13 mouse cellular contexts compared by ENCODE assay signal in the genomic region with DNA sequence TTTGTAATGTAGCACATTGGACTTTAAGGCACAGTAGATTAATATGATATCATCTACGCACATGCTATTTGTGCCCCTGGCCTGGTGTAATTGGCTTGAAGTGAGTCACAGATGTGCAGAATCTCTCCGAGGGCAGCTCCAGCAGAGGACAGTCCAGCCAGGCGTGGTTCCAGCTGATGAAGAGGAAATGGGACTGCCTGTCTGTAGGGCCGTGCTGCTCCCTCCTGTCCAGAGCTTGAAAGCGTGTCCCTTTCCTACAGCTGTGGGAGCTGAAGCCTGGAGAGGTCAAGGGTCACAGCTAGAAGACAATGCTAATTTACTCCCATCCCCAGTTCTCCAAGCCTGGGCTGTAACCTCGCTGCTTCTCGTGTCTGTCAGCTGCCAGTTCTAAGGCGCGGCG. TPM values are rescaled to one million over a fixed set of nuclear protein-coding genes. Genes with fewer than 3 reads are reported as not detected.
DNase-seq lines count a peak whose midpoint lies in the region; ATAC-seq lines count a peak whose summit lies in the region.
"Had no signal": no experiment of that assay in that cellular context is flagged by ENCODE, and none has a peak within 500 bp of the region (broad histone marks: within the 10 kb centered on the region; RNA-seq: fewer than 3 reads in every experiment).

No protein-coding gene starts in this region.

- no peak for DNase-seq in embryonic facial prominence, embryonic 11.5 days (ENCODE audit: low spot score)
- no peak for DNase-seq in embryonic facial prominence, embryonic 10.5 days (ENCODE audit: low spot score)
- DNase-seq in 3134 (ENCODE audit: extremely low read depth, insufficient read length, low spot score): peak; percentile 7
- peak; percentile 43 for DNase-seq in embryo, embryonic 11 days
- peak; percentile 22 to 42 for DNase-seq in kidney, postnatal 4 days
- no peak for DNase-seq in cerebellum, adult 11 months
- no peak for DNase-seq in right cerebral cortex, postnatal 25 days

- no peaks in the 10 kb centered on the region for H3K36me3 ChIP-seq in embryonic facial prominence, embryonic 11.5 days (replicated peaks; ENCODE audit: control insufficient read depth, insufficient read depth, low read depth, low read length)
- no peaks in the 10 kb centered on the region for H3K36me3 ChIP-seq in embryonic facial prominence, embryonic 10.5 days (replicated peaks)
- H3K36me3 ChIP-seq: forebrain, embryonic 10.5 days; lung, embryonic 15.5 days; midbrain, embryonic 13.5 days; neural tube, embryonic 13.5 days had no signal

- no peak overlapping the region for H3K4me3 ChIP-seq in embryonic facial prominence, embryonic 11.5 days (ENCODE audit: low read depth, low read length)
- no peak overlapping the region for H3K4me3 ChIP-seq in embryonic facial prominence, embryonic 10.5 days
- H3K4me3 ChIP-seq: forebrain, embryonic 10.5 days; lung, embryonic 15.5 days; midbrain, embryonic 13.5 days; neural tube, embryonic 13.5 days had no signal

- no peaks in the 10 kb centered on the region for H3K9me3 ChIP-seq in embryonic facial prominence, embryonic 11.5 days (replicated peaks; ENCODE audit: control insufficient read depth, low read length)
- no peaks in the 10 kb centered on the region for H3K9me3 ChIP-seq in embryonic facial prominence, embryonic 10.5 days
- H3K9me3 ChIP-seq: forebrain, embryonic 10.5 days; lung, embryonic 15.5 days; midbrain, embryonic 13.5 days; neural tube, embryonic 13.5 days had no signal

- H3K4me1 ChIP-seq in embryonic facial prominence, embryonic 11.5 days (ENCODE audit: control insufficient read depth, insufficient read depth, low read length): no peaks in the 10 kb centered on the region
- H3K4me1 ChIP-seq in embryonic facial prominence, embryonic 10.5 days: peaks cover 25% of the 10 kb centered on the region
- H3K4me1 ChIP-seq: lung, embryonic 15.5 days; midbrain, embryonic 13.5 days had no signal

- WGBS in embryonic facial prominence, embryonic 11.5 days: 33% methylated on average over 10 of the region's 10 CpGs
- WGBS in embryonic facial prominence, embryonic 10.5 days: 33% methylated on average over 10 of the region's 10 CpGs

- H3K4me2 ChIP-seq in embryonic facial prominence, embryonic 11.5 days (ENCODE audit: low read depth, low read length): no peak overlapping the region
- H3K4me2 ChIP-seq: lung, embryonic 15.5 days; midbrain, embryonic 13.5 days; neural tube, embryonic 13.5 days had no signal

- H3K9ac ChIP-seq in embryonic facial prominence, embryonic 11.5 days (replicated peaks; ENCODE audit: low read length): no peak overlapping the region
- H3K9ac ChIP-seq: lung, embryonic 15.5 days; midbrain, embryonic 13.5 days; neural tube, embryonic 13.5 days had no signal

- H3K27me3 ChIP-seq in embryonic facial prominence, embryonic 11.5 days (ENCODE audit: control insufficient read depth, insufficient read depth, low read length): no peaks in the 10 kb centered on the region
- no peaks in the 10 kb centered on the region for H3K27me3 ChIP-seq in embryonic facial prominence, embryonic 10.5 days (replicated peaks; ENCODE audit: low read depth, poor library complexity, severe bottlenecking)
- H3K27me3 ChIP-seq: lung, embryonic 15.5 days; midbrain, embryonic 13.5 days; neural tube, embryonic 13.5 days had no signal

- ATAC-seq in embryonic facial prominence, embryonic 11.5 days (replicated peaks; ENCODE audit: insufficient number of reproducible peaks, low FRiP score, low TSS enrichment, low read depth): peak; percentile 65; the same call in 1 of the 2 replicates
- ATAC-seq in frontal cortex, adult (ENCODE audit: low TSS enrichment): no peak
- ATAC-seq: hindbrain, embryonic 16.5 days; midbrain, embryonic 13.5 days had no signal

- H3K27ac ChIP-seq in embryonic facial prominence, embryonic 11.5 days (replicated peaks; ENCODE audit: low read depth, low read length): no peak overlapping the region
- no peak overlapping the region for H3K27ac ChIP-seq in embryonic facial prominence, embryonic 10.5 days (replicated peaks)
- H3K27ac ChIP-seq: forebrain, embryonic 10.5 days; lung, embryonic 15.5 days; midbrain, embryonic 13.5 days; neural tube, embryonic 13.5 days had no signal

RNA-seq across cellular contexts. Expression of a gene that starts 57.2 kb away (rescaled TPM):
- 0.17 and 0.27 TPM in 2 replicates for polyA plus RNA-seq in embryonic facial prominence, embryonic 11.5 days (2014; fragmentation: Nextera tagmentation; extraction: Ambion mirVana)
- polyA plus RNA-seq in embryonic facial prominence, embryonic 10.5 days (2016; fragmentation: Nextera tagmentation; extraction: Ambion mirVana): 0.20 and 0.31 TPM in 2 replicates

Comparison
In these comparisons a context has a peak if more than half of its experiments do, and no peak if none do; other contexts are left out.
1. DNase-seq: peak in 3134 (single experiment), embryo, embryonic 11 days (single experiment) and kidney, postnatal 4 days (2 of 2); none in embryonic facial prominence, embryonic 11.5 days (single experiment), embryonic facial prominence, embryonic 10.5 days (single experiment), cerebellum, adult 11 months (single experiment) and right cerebral cortex, postnatal 25 days (single experiment).